Mouse (Mus musculus): ENCODE data around the gene Reep3. TPM values are rescaled to one million over a fixed set of nuclear protein-coding genes. Genes with fewer than 3 reads are reported as not detected.

The Reep3 gene
- polyA plus RNA-seq, 1 experiment from 2014 or later = 37.7 TPM

DNA sequence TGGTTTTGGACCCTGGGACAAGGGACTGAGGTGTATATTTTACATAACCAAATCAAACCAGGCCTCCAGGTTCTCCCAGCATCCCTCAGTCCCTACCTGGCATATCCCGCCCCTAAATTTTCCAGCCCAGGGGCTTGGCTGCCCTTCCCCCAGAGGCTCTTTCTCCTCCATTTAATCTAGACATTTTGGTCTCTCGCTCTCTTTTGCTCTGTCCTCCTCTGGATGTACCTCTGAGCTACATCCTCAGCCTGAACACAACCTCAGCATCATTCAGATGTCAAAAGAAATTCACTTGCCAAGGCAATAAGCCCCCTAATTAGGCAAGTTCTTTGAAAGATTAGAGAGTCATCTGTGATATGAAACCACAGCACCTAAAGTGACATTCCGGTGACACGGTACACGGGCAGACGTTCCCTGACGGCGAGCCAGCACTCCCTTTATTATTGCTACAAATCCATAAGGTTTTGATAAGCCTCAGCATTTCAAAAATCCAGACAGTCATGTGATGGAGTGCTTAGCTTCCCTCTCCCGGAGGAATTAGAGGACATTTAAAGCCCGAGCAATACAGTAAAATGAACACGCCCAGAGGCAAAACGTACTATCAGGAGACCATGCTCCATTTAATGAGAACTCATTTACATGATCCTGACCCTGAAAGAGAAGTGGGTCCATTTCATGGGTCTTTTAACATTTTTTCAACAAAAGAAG, 51.4 kb downstream of the Reep3 start:
- Histone ChIP-seq H3K27me3 (ENCODE audit: control insufficient read depth, insufficient read depth, low read length) (no peaks in the 10 kb centered on the region), H3K4me3 (ENCODE audit: low read depth, low read length) (no peak overlapping the region), H3K4me1 (ENCODE audit: control insufficient read depth, insufficient read depth, low read length) (peaks cover 8% of the 10 kb centered on the region; the same call in 1 of the 2 replicates), H3K9me3 (ENCODE audit: control insufficient read depth, low read length) (no peaks in the 10 kb centered on the region), H3K9ac (replicated peaks; ENCODE audit: low read depth, low read length) (no peak overlapping the region), H3K27ac (ENCODE audit: low read depth, low read length) (peak overlapping the region; percentile 30; the same call in 1 of the 2 replicates), H3K36me3 (ENCODE audit: control insufficient read depth, insufficient read depth, low read length) (no peaks in the 10 kb centered on the region), H3K4me2 (ENCODE audit: low read depth, low read length) (no peak overlapping the region)
- 25% methylated on average over 12 of the region's 12 CpGs for WGBS
- ATAC-seq (ENCODE audit: low read depth) = peak; percentile 25; the same call in 1 of the 2 replicates

DNA sequence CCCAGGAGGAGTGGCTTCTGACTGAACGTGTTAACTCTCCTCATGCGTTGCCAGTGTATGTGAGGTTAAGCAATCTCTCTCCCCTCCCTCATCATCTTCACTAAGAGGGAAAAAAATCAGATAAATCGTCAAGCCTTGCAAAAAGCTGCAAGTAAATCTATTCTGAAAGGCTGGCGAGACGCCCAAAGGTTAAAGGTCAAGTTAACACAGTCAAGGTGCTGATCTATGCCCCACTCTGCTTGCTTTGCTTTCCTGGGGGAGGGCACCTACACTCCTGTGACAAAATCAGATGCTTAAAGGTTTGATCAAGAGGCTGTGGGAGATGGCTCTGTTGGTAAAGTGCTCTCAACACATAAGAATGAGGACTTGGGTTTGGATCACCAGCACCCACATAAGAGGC, 52.4 kb downstream of the Reep3 start:
- Histone ChIP-seq H3K9me3 (ENCODE audit: control insufficient read depth, low read length) (no peaks in the 10 kb centered on the region), H3K27me3 (ENCODE audit: control insufficient read depth, insufficient read depth, low read length) (no peaks in the 10 kb centered on the region), H3K4me1 (ENCODE audit: control insufficient read depth, insufficient read depth, low read length) (peaks cover 8% of the 10 kb centered on the region; the same call in 1 of the 2 replicates), H3K4me3 (ENCODE audit: low read depth, low read length) (no peak overlapping the region), H3K36me3 (ENCODE audit: control insufficient read depth, insufficient read depth, low read length) (no peaks in the 10 kb centered on the region), H3K9ac (replicated peaks; ENCODE audit: low read depth, low read length) (no peak overlapping the region), H3K27ac (ENCODE audit: low read depth, low read length) (no peak overlapping the region), H3K4me2 (ENCODE audit: low read depth, low read length) (no peak overlapping the region)
- WGBS = 48% methylated on average over 5 of the region's 5 CpGs
- ATAC-seq (ENCODE audit: low read depth) = no peak

DNA sequence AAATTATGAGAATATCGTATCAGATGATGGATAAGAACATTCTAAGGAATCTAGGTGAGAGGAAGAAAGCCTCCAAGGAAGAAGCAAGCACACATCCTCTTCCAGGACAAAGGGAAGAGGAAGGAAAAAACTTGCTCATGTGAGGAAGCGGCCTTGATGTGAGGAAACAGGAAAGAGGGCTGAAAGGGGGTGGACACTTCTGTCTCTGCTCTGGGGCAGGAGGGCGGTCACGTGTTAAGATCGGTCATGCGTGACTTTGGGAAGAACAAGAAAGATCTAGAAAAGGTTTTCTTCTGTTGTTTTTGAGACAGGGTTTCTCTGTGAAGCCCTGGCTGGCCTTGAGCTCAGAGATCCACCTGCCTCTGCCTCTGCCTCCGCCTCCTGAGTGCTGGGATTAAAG, 53.5 kb downstream of the Reep3 start:
- WGBS = 85% methylated on average over 7 of the region's 7 CpGs
- H3K27me3 ChIP-seq (ENCODE audit: control insufficient read depth, insufficient read depth, low read length) = no peaks in the 10 kb centered on the region
- no peak overlapping the region for H3K27ac ChIP-seq (ENCODE audit: low read depth, low read length)
- peaks cover 8% of the 10 kb centered on the region; the same call in 1 of the 2 replicates for H3K4me1 ChIP-seq (ENCODE audit: control insufficient read depth, insufficient read depth, low read length)
- no peaks in the 10 kb centered on the region for H3K36me3 ChIP-seq (ENCODE audit: control insufficient read depth, insufficient read depth, low read length)
- no peak overlapping the region for H3K4me2 ChIP-seq (ENCODE audit: low read depth, low read length)
- no peak overlapping the region for H3K4me3 ChIP-seq (ENCODE audit: low read depth, low read length)
- ATAC-seq (ENCODE audit: low read depth) = no peak
- H3K9ac ChIP-seq (replicated peaks; ENCODE audit: low read depth, low read length) = no peak overlapping the region
- no peaks in the 10 kb centered on the region for H3K9me3 ChIP-seq (ENCODE audit: control insufficient read depth, low read length)

DNA sequence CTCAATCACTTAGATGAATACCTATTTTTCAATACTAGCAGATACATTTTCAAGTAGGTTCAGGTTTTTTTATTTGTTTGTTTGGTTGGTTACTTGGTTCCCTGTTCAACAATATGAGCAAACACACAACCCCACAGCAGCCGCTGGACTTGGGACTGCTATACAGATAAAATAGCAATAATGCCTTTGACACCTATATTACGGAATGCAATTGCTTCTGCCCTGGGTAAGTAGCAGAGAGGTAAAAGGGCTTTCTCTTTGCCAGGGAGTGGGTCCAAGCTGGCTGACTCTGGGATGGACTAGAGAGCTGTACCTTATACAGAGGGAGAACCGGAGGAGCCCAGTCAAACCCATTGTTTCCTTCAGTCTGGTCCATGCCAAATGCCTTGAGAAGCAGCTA, 56.3 kb downstream of the Reep3 start:
- Histone ChIP-seq H3K9ac (replicated peaks; ENCODE audit: low read depth, low read length) (no peak overlapping the region), H3K4me3 (ENCODE audit: low read depth, low read length) (no peak overlapping the region), H3K36me3 (ENCODE audit: control insufficient read depth, insufficient read depth, low read length) (no peaks in the 10 kb centered on the region), H3K4me1 (ENCODE audit: control insufficient read depth, insufficient read depth, low read length) (peaks cover 6% of the 10 kb centered on the region; the same call in 1 of the 2 replicates), H3K4me2 (ENCODE audit: low read depth, low read length) (no peak overlapping the region), H3K27me3 (ENCODE audit: control insufficient read depth, insufficient read depth, low read length) (no peaks in the 10 kb centered on the region), H3K27ac (ENCODE audit: low read depth, low read length) (no peak overlapping the region), H3K9me3 (ENCODE audit: control insufficient read depth, low read length) (no peaks in the 10 kb centered on the region)
- WGBS = 93% methylated on average over 3 of the region's 3 CpGs
- no peak for ATAC-seq (ENCODE audit: low read depth)

DNA sequence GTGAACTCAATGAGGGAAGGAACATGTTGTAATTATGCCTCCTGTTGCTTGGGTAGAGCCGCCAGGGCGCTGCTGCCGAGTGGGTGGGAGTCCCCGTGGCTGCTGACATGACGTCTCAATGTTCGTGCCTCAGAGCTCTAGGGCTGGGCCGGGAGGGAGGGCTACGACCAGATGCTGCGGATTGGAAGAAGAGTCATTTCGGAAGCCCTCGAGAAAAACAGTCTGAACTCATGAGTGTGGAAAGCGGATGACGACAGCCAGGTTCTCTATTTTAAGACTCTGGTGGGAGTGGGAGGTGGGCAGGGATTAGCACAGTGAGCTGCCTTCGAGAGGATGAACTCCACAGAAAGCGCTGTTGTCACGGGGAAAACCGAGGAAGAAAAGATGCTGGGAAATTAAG, 57.7 kb downstream of the Reep3 start:
- Histone ChIP-seq H3K4me2 (ENCODE audit: low read depth, low read length) (no peak overlapping the region), H3K36me3 (ENCODE audit: control insufficient read depth, insufficient read depth, low read length) (no peaks in the 10 kb centered on the region), H3K27me3 (ENCODE audit: control insufficient read depth, insufficient read depth, low read length) (no peaks in the 10 kb centered on the region), H3K9ac (replicated peaks; ENCODE audit: low read depth, low read length) (no peak overlapping the region), H3K27ac (ENCODE audit: low read depth, low read length) (no peak overlapping the region), H3K4me3 (ENCODE audit: low read depth, low read length) (no peak overlapping the region), H3K9me3 (ENCODE audit: control insufficient read depth, low read length) (no peaks in the 10 kb centered on the region), H3K4me1 (ENCODE audit: control insufficient read depth, insufficient read depth, low read length) (0 out of 2 replicates have a peak, but pooled peaks cover 2% of the 10 kb centered on the region)
- peak; percentile 32; the same call in 1 of the 2 replicates for ATAC-seq (ENCODE audit: low read depth)
- WGBS = 68% methylated on average over 17 of the region's 17 CpGs

DNA sequence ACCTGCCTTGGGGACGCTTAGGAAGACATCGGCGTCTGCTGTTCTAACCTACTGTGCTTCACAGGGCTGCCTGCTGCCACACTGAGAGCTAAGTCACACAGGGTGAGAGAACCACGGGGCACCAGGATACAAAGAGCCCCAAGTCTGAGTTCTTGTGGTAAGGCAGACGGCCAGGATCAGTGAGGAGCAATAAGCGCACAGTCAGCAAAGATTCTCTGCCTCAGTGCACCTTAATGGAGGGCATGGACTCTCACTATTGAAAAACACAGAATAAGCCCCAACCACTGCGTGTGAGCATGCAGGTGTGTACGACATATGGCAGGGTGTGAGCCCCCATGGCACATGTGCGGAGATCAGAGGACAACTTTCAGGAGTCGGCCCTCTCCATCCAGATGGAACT, 60.2 kb downstream of the Reep3 start:
- Histone ChIP-seq H3K27me3 (ENCODE audit: control insufficient read depth, insufficient read depth, low read length) (no peaks in the 10 kb centered on the region), H3K4me2 (ENCODE audit: low read depth, low read length) (no peak overlapping the region), H3K4me3 (ENCODE audit: low read depth, low read length) (no peak overlapping the region), H3K36me3 (ENCODE audit: control insufficient read depth, insufficient read depth, low read length) (no peaks in the 10 kb centered on the region), H3K9me3 (ENCODE audit: control insufficient read depth, low read length) (no peaks in the 10 kb centered on the region), H3K4me1 (ENCODE audit: control insufficient read depth, insufficient read depth, low read length) (0 out of 2 replicates have a peak, but pooled peaks cover 2% of the 10 kb centered on the region), H3K27ac (ENCODE audit: low read depth, low read length) (no peak overlapping the region), H3K9ac (replicated peaks; ENCODE audit: low read depth, low read length) (no peak overlapping the region)
- 81% methylated on average over 10 of the region's 10 CpGs for WGBS
- ATAC-seq (ENCODE audit: low read depth) = no peak

DNA sequence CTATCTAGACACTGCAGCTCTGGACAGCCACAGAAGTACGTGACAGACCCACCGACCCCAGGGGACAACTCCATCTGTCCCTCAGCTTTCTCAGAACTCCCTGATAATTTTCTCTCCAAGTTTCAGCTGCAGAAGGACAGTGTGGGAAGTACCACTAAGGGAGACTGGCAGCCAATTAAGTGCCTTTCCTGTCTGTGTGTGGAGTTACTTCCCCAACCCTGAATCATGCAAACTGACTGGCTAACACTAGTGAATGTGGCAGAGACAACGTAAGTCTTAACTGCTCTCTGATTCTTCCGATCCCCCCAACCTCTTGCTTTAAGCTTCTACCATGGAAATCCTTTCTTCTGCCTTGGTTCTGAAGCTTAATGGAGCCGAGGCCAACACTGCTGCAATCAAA, 60.6 kb downstream of the Reep3 start:
- no peak overlapping the region for H3K4me2 ChIP-seq (ENCODE audit: low read depth, low read length)
- WGBS = 79% methylated on average over 5 of the region's 5 CpGs
- no peak overlapping the region for H3K27ac ChIP-seq (ENCODE audit: low read depth, low read length)
- no peaks in the 10 kb centered on the region for H3K9me3 ChIP-seq (ENCODE audit: control insufficient read depth, low read length)
- ATAC-seq (ENCODE audit: low read depth) = no peak
- no peaks in the 10 kb centered on the region for H3K27me3 ChIP-seq (ENCODE audit: control insufficient read depth, insufficient read depth, low read length)
- no peak overlapping the region for H3K4me3 ChIP-seq (ENCODE audit: low read depth, low read length)
- no peak overlapping the region for H3K9ac ChIP-seq (replicated peaks; ENCODE audit: low read depth, low read length)
- H3K36me3 ChIP-seq (ENCODE audit: control insufficient read depth, insufficient read depth, low read length) = no peaks in the 10 kb centered on the region
- 0 out of 2 replicates have a peak, but pooled peaks cover 2% of the 10 kb centered on the region for H3K4me1 ChIP-seq (ENCODE audit: control insufficient read depth, insufficient read depth, low read length)

DNA sequence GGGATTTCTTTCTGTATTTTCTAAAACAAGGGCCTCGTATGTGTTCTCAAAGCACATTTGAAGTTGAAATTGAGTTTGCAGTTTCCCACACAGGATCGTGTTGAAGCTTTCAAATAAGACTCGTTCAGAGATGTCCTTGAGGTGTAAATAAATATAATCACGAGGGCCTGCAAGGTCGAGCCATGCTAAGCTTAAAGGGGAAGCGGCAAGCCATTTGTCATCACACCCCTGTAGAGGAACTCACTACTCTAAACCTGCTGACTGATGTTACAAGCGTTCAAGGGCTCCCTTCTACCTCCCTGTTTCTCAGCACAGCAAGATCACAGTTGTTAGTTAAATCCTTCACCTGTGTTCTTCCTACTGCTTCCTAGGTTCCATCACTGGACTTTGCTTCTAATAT, 65.6 kb downstream of the Reep3 start:
- Histone ChIP-seq H3K4me1 (ENCODE audit: control insufficient read depth, insufficient read depth, low read length) (no peaks in the 10 kb centered on the region), H3K4me3 (ENCODE audit: low read depth, low read length) (no peak overlapping the region), H3K27me3 (ENCODE audit: control insufficient read depth, insufficient read depth, low read length) (no peaks in the 10 kb centered on the region), H3K9me3 (ENCODE audit: control insufficient read depth, low read length) (no peaks in the 10 kb centered on the region), H3K36me3 (ENCODE audit: control insufficient read depth, insufficient read depth, low read length) (no peaks in the 10 kb centered on the region), H3K4me2 (ENCODE audit: low read depth, low read length) (no peak overlapping the region), H3K27ac (ENCODE audit: low read depth, low read length) (no peak overlapping the region), H3K9ac (replicated peaks; ENCODE audit: low read depth, low read length) (no peak overlapping the region)
- ATAC-seq (ENCODE audit: low read depth) = no peak
- 86% methylated on average over 7 of the region's 7 CpGs for WGBS

DNA sequence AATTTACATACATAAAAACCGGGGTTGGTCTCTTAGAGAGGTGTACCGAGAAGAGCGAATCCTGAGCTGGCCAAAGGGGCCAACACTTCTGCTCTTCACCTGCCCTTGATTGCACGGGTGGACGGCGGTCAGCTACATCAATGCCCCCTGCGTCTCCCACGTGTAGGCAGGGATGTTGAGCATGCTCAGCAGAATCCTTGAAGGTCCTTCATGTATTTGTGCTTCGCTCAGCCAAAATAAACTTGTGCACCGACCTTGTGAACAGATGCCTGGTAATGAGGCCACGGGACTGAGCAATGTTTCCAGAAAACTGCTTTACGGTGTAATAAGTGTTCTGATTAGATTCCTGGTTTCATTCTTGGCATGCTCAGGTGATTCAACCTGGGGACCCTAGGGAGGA, 67.4 kb downstream of the Reep3 start:
- 0 out of 2 replicates have a peak, but pooled peaks cover 2% of the 10 kb centered on the region for H3K4me1 ChIP-seq (ENCODE audit: control insufficient read depth, insufficient read depth, low read length)
- H3K27ac ChIP-seq (ENCODE audit: low read depth, low read length) = no peak overlapping the region
- no peaks in the 10 kb centered on the region for H3K9me3 ChIP-seq (ENCODE audit: control insufficient read depth, low read length)
- no peaks in the 10 kb centered on the region for H3K36me3 ChIP-seq (ENCODE audit: control insufficient read depth, insufficient read depth, low read length)
- H3K27me3 ChIP-seq (ENCODE audit: control insufficient read depth, insufficient read depth, low read length) = no peaks in the 10 kb centered on the region
- H3K4me3 ChIP-seq (ENCODE audit: low read depth, low read length) = no peak overlapping the region
- H3K4me2 ChIP-seq (ENCODE audit: low read depth, low read length) = no peak overlapping the region
- H3K9ac ChIP-seq (replicated peaks; ENCODE audit: low read depth, low read length) = no peak overlapping the region
- WGBS = 69% methylated on average over 12 of the region's 12 CpGs
- ATAC-seq (ENCODE audit: low read depth) = no peak
